Comparison of ENCODE assay signal across 16 mouse cellular contexts in genomic region chr11:118548242-118548641, GRCm38 (mm10).
"Had no signal": no experiment of that assay in that cellular context is flagged by ENCODE, and none has a peak within 500 bp of the region (broad histone marks: within the 10 kb centered on the region; RNA-seq: fewer than 3 reads in every experiment).

No protein-coding gene starts in this region.

- DNase-seq: heart, postnatal 10 days; heart, postnatal 14 days; heart, postnatal 36 days; heart, postnatal 4 days; kidney, adult 11 months; kidney, adult 18-20 months; kidney, adult 2 months; kidney, adult 8-10 months; kidney, adult 9 months; kidney, postnatal 10 days; kidney, postnatal 14 days; kidney, postnatal 25 days; kidney, postnatal 36 days; kidney, postnatal 4 days; layer of hippocampus, adult 9-11 months; layer of hippocampus, postnatal 36 days had no signal
